Mouse (Mus musculus) E14TG2a.4 (cell line): ENCODE measurements around the gene Gm13289.
"Not testable (repeated sequence)": the region's sequence is repeated elsewhere in the genome, so short reads cannot be mapped to it uniquely, and the experiment has no call there.

Experiments
- H3K27me3 ChIP-seq: 2 replicates; pipeline ENCODE4 v1.6.1; 2014; ENCODE audit warnings: low read length, control low read depth; ENCODE audit not compliant: insufficient read depth
- H3K36me3 ChIP-seq: 2 replicates; pipeline ENCODE4 v1.6.1; 2014; ENCODE audit warnings: low read length, control low read depth; ENCODE audit not compliant: insufficient read depth
- H3K4me1 ChIP-seq: replicated peaks from 2 replicates; pipeline ENCODE4 v1.6.1; 2014; ENCODE audit warnings: low read depth, low read length, control low read depth
- H3K4me3 ChIP-seq: replicated peaks from 2 replicates; pipeline ENCODE4 v1.5.1; 2014; ENCODE audit warnings: mild to moderate bottlenecking, low read length
- H3K9me3 ChIP-seq: 2 replicates; pipeline ENCODE4 v1.6.1; 2014; ENCODE audit warnings: low read length, control low read depth
- CTCF ChIP-seq: conservative IDR thresholded peaks from 2 replicates; pipeline ENCODE4 v1.5.1; 2014; ENCODE audit warnings: low read length
- NANOG ChIP-seq: IDR thresholded peaks from 2 replicates; pipeline ENCODE4 v1.6.1; 2014; ENCODE audit warnings: borderline replicate concordance, low read length, mixed read lengths
- POU5F1 ChIP-seq: IDR thresholded peaks from 2 replicates; pipeline ENCODE4 v1.6.1; 2014; ENCODE audit warnings: low read length, borderline replicate concordance

Gm13289 gene

DNA sequence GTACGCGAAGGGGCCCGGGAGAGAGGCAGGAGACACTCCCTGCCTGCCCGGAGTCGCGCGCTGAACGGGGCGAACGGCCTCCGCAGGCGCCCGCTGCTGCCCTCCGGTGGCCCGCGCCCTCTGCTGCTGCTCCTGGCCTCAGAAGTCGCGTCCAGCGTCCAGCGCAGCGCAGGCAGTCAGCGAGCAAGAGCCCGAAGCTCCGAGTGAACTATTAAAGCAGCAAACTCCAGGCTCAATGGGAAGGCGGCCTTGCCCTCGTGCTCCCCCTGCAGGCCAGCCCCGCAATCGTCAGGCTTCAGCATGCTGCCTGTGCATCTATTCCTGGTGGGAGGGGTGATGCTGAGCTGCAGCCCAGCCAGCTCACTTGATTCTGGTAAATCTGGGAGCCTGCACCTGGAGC, 20.4 kb downstream of the Gm13289 start, which contains the start of gene Gm13279:
Gene Gm13279 (plus strand): TSS at position 301 of the 400 bp plus-strand sequence.
- not testable (repeated sequence) for H3K9me3 ChIP-seq, H3K4me1 ChIP-seq, H3K4me3 ChIP-seq, H3K36me3 ChIP-seq, H3K27me3 ChIP-seq

GRCm38 (mm10) chr4:88799365-88799764, 22.6 kb downstream of the Gm13289 start, which contains the start of gene Gm13285:
Gm13285 (plus strand) TSS chr4:88799665.
- not testable (repeated sequence) for H3K4me1 ChIP-seq, H3K4me3 ChIP-seq, H3K9me3 ChIP-seq, H3K36me3 ChIP-seq, H3K27me3 ChIP-seq

DNA sequence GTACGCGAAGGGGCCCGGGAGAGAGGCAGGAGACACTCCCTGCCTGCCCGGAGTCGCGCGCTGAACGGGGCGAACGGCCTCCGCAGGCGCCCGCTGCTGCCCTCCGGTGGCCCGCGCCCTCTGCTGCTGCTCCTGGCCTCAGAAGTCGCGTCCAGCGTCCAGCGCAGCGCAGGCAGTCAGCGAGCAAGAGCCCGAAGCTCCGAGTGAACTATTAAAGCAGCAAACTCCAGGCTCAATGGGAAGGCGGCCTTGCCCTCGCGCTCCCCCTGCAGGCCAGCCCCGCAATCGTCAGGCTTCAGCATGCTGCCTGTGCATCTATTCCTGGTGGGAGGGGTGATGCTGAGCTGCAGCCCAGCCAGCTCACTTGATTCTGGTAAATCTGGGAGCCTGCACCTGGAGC, 26.2 kb downstream of the Gm13289 start, which contains the start of gene Gm13287:
Gene Gm13287 (plus strand): TSS at position 301 of the 400 bp plus-strand sequence.
- H3K4me3 ChIP-seq, H3K9me3 ChIP-seq, H3K36me3 ChIP-seq, H3K4me1 ChIP-seq: not testable (repeated sequence)
- peaks cover 16% of the 10 kb centered on the region for H3K27me3 ChIP-seq

GRCm38 (mm10) chr4:88805231-88805630, 28.5 kb downstream of the Gm13289 start, which contains the start of gene Gm13288:
Gm13288 (plus strand) TSS chr4:88805531.
- not testable (repeated sequence) for H3K9me3 ChIP-seq, H3K4me3 ChIP-seq, H3K36me3 ChIP-seq, H3K4me1 ChIP-seq
- H3K27me3 ChIP-seq: peaks cover 19% of the 10 kb centered on the region

GRCm38 (mm10) chr4:88805761-88806160, 29.0 kb downstream of the Gm13289 start:
- peaks cover 24% of the 10 kb centered on the region for H3K27me3 ChIP-seq
- H3K4me3 ChIP-seq, H3K4me1 ChIP-seq, H3K9me3 ChIP-seq, H3K36me3 ChIP-seq: not testable (repeated sequence)

DNA sequence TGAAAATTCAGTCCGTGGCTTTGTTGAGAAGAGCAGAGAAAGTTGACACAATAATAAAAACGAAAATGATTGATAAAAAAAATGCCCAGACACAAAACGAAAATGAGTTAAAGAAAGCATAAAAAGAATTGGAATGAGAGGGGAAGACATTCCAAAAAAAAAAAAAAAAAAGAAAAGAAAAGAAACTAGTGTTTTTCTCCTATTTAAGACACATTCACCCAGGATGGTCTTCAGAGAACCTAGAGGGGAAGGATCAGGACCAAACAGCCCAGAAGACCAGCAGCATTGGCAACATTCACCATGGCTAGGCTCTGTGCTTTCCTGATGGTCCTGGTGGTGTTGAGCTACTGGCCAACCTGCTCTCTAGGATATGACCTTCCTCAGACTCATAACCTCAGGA, 39.2 kb downstream of the Gm13289 start, which contains the start of gene Ifna7:
Gene Ifna7 (plus strand): TSS at position 301 of the 400 bp plus-strand sequence.
- H3K4me1 ChIP-seq: no peaks in the 10 kb centered on the region
- TF ChIP-seq POU5F1 (no peak), NANOG (no peak), CTCF (no peak)
- no peak within 1 kb of the TSS for H3K4me3 ChIP-seq
- no peaks in the 10 kb centered on the region for H3K9me3 ChIP-seq
- H3K27me3 ChIP-seq: peaks cover under 1% of the 10 kb centered on the region; the same call in 1 of the 2 replicates
- no peaks in the 10 kb centered on the region for H3K36me3 ChIP-seq

GRCm38 (mm10) chr4:88819659-88820058, 42.9 kb downstream of the Gm13289 start, which contains the start of gene Ifna11:
Ifna11 (plus strand) TSS chr4:88819959.
- Histone ChIP-seq H3K27me3 (no peaks in the 10 kb centered on the region), H3K9me3 (no peaks in the 10 kb centered on the region), H3K36me3 (no peaks in the 10 kb centered on the region), H3K4me3 (no peak within 1 kb of the TSS), H3K4me1 (no peaks in the 10 kb centered on the region)
- TF ChIP-seq CTCF (no peak), NANOG (no peak), POU5F1 (no peak)

DNA sequence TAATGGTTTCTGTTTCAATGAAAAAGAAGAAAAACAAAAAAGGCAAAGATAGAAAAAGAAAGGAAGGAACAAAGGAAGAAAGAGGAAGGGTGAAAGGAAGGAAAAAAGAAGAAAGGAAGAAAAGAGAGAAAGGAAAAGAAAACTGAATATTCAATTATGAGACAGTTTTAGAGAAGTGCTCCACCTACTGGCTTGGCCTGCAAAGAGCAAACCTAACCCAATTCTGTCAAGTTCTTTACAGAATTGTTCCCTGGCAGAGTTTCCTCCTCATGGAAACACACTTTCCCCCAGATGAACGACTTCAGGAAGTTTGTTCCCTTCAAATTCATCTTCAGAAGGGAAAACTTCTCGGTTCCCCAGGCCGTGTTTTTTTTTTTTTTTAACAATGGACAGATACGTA, 46.3 kb downstream of the Gm13289 start:
- H3K27me3 ChIP-seq: no peaks in the 10 kb centered on the region
- no peak for TF ChIP-seq POU5F1
- TF ChIP-seq NANOG: no peak
- TF ChIP-seq CTCF: peak; percentile 46
- no peak overlapping the region for H3K4me3 ChIP-seq
- H3K36me3 ChIP-seq: no peaks in the 10 kb centered on the region
- no peaks in the 10 kb centered on the region for H3K9me3 ChIP-seq
- no peaks in the 10 kb centered on the region for H3K4me1 ChIP-seq
